Mouse (Mus musculus): Measurements from ENCODE around the gene Lrrc7. TPM values are rescaled to one million over a fixed set of nuclear protein-coding genes. Genes with fewer than 3 reads are reported as not detected.

Lrrc7 gene
- total RNA-seq, 2 experiments from 2014 or later: not detected

DNA sequence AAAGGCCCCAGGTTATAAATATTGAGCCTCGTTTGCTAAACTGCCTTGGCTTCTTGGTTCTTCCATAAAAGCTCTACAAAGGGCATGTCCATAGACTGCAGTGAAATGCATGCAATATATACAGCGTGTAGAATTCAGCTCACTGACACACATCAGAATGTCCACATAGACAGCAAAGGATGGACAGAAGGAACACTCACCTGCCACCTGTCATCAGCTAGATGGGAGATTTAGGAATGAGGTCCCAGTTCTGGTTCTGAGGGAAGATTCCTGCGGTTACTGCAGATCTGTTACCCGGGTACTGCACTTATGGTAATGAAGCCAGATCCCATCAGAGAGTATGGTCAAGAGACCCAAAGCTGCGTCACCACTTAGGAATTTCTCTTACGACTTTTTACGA is 494.1 kb downstream of the Lrrc7 start:
- no peak for DNase-seq

DNA sequence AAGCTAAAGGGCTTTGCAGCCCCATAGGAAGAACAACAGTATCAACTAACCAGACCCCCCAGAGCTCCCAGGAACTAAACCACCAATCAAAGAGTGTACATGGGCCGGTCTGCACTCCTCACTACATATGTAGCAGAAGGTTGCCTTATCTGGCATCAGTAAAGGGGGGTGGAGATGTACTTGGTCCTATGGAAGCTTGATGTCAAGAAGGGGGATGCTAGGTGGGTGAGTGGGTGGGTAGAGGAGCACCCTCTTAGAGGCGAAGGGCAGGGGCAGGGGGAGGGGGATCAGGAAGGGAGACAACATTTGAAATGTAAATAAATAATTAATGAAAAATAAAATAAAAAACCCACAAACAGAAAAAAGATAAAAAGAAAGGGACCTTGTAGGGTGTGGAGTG is 496.8 kb downstream of the Lrrc7 start:
- DNase-seq: no peak

DNA sequence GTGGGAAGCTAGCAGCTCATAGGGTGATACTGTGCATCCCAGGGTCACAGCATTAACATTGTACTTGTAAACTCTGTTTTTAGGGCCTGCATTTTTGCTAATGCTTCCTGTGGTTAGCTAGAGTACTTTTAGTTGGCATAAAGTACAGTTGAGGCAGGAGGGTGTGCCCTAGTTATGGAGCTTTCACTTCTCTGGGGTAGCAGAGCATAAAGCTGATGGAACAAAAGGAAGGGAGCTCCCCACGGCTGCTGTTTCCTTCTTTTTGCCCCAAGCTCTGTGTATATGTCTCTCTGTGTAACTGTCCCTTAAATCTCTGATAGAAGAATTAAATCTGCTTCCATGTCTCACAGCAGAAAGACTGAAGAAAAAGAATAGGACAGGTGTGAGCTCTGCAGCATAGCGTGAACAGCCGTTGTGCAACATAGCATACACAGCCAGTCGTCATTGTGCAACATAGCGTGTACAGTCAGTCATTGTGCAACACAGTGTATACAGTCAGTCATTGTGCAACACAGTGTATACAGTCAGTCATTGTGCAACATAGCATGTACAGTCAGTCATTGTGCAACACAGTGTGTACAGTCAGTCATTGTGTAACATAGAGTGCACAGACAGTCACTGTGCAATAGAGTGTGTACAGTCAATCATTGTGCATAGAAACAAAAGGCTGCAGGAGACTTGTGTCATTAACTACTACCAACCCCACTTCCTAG is 500.1 kb downstream of the Lrrc7 start:
- DNase-seq: no peak

DNA sequence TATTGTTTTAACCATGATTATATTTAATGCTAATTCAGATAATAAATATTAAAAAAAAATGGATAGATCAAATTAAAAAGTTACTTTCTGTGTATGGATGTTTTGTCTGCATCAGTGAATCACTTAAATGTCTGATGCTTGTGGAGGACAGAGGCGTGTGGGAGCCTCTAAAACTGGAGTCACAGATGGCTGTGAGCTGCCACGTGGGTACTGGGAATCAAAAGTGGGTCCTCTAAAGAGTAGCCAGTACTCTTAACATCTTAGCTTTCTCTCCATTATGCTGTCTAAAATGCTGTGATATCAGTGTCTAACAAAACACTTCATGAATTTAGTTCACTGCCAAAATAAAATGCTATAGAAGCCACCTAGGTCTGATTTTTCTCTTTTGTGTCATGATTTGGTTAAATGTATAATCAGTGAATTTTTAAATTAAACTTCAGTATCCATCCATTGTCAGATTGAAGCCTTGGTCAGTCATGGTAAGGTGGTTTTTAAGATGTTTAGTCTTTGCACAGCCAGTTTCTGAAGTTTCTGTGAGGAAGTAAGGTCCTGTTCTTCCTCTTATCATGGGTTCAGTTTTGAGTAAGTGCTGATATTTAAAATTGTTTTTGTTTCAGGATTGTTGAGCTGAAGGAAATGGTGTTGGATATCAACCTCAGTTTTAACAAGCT is 501.3 kb downstream of the Lrrc7 start:
- no peak for DNase-seq

DNA sequence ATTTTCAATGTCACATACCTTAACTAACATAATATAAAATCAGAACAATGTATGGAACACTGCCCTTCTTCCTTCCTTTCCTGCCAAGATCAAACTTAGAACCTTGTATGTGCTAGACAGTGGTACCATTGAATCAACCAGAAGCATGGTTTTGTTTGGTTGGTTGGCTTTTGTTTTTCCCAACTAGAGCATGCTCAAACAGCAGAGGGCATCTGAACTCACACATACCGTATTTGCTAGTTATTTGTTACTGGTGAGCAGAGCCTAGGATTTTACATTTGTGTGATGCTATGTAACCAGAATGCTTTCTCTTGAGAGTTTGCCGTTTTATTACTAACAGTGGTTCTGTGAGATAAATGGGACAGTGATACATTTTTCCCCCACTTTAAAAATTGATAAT is 512.5 kb downstream of the Lrrc7 start:
- DNase-seq: no peak

DNA sequence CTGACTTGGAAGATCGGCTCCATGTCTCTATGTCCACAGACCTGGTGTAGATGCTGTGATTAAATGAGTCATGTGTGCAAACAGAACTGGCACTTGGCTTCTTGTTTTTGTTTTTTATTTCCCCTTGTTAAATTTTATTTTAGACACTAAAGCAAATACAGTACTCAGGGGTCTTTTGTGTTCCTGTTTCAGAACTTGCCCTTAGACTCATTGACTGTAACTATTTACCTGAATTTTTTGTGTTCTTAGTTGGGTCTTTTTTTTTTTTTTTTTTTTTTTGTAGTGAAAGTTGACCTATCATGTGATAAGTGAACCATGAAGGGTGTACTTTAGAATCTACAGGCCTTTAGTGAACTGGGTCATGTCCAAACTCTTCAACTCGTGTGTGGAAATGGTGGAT is 521.3 kb downstream of the Lrrc7 start:
- no peak for DNase-seq

DNA sequence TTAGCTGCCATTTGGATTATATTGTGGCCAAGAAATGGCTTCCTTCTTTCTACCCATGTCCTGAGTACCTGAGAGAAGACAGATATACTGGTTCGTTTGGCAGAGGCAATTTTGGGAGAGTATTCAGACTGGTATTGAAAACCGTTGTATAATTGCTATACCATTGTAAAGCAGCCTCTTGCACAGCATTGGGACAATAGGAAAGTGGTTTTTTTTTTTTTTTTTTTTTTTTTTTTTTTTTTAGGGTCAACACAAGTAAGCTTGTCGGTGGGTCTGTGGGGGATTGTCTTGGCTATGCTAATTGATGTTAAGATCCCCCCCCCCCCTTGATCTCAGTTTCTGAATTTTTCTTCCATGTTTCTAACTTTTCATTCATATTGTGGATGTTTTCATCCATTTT is 523.9 kb downstream of the Lrrc7 start:
- DNase-seq: no peak

DNA sequence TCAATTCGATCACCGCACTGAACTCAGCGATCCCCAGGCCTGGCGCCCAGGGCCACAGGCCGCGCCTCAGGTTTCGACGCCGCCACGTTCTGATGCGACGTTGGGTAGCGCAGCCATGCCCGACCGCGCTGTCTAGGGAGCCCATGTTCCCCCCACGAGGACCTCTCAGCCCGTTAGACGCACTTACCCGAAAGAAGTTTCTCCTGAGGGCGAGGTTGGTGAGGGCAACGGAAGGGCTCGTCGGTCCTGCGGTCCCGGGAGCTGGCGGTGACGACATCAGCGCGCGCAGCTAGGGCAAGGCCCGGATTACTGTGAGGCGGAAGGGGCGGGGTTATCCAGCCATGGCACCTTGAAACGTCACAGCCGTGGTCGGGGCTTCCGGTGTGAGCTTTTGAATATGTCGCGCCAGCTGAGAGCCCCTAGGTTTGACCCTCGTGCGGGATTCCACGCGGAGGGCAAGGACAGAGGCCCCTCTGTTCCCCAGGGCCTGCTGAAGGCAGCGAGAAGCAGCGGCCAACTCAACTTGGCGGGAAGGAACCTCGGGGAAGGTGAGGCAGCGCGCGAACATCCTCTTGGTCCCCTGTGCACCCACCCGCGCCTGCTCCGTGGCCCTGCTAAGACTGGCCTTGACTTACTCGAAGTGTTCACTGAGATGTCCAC is 525.6 kb downstream of the Lrrc7 start, which contains the start of the genes Srsf11 and Lrrc40:
Gene Srsf11 (minus strand): TSS at position 311 of the 660 bp plus-strand sequence.
Gene Lrrc40 (plus strand): TSS at position 334 of the 660 bp plus-strand sequence.
- DNase-seq: peak; percentile 90

DNA sequence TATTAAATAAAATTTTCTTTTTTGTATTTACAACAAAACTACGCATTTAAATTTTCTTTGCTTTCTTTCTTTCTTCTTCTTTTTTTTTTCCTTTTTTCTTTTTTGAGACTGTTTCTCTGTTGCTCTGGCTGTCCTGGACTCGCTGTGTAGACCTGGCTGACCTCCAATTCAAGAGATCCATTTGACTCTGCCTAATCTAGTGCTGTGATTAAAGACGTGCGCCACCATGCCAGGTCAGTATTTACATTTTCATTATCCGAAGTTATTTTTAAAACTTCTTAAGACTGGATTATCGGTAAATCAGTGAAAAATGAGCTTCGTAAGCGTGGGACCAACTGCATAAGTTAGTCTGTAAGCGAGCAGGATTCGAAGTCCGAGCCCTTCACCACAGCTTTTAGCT is 526.2 kb downstream of the Lrrc7 start:
- no peak for DNase-seq

Data from gastrocnemius, postnatal 25 days (tissue).